Mouse (Mus musculus) limb, embryonic 11.5 days (tissue): ENCODE results near the gene Kat2b. TPM values are rescaled to one million over a fixed set of nuclear protein-coding genes. Genes with fewer than 3 reads are reported as not detected.
"Not testable (repeated sequence)": the region's sequence is repeated elsewhere in the genome, so short reads cannot be mapped to it uniquely, and the experiment has no call there.

Experiments
- ATAC-seq: fragments of 200-750 bp; cut with Nextera tagmentation; 2 replicates; pipeline ENCODE4 v1.8.0; 2017; ENCODE audit warnings: low read depth; ENCODE audit not compliant: insufficient number of reproducible peaks, low FRiP score, low TSS enrichment
- DNase-seq: peaks from one replicate; pipeline ENCODE4 v3.0.0-alpha.2; 2015; ENCODE audit warnings: low spot score
- H3K27ac ChIP-seq: fragments of 300-500 bp; sonication (generic); replicated peaks from 2 replicates; pipeline ENCODE4 v1.5.1; 2014; ENCODE audit warnings: low read depth, mild to moderate bottlenecking, low read length
- H3K27me3 ChIP-seq: fragments of 300-500 bp; sonication (generic); 2 replicates; pipeline ENCODE4 v1.6.1; 2014; ENCODE audit warnings: mild to moderate bottlenecking, low read length, mixed read lengths; ENCODE audit not compliant: control insufficient read depth, insufficient read depth
- H3K36me3 ChIP-seq: fragments of 300-500 bp; sonication (generic); 2 replicates; pipeline ENCODE4 v1.6.1; 2014; ENCODE audit warnings: mild to moderate bottlenecking, low read length, moderate library complexity, mixed read lengths; ENCODE audit not compliant: control insufficient read depth, insufficient read depth
- H3K4me1 ChIP-seq: fragments of 300-500 bp; sonication (generic); 2 replicates; pipeline ENCODE4 v1.6.1; 2014; ENCODE audit warnings: low read length, mixed read lengths; ENCODE audit not compliant: control insufficient read depth, insufficient read depth
- H3K4me2 ChIP-seq: fragments of 300-500 bp; sonication (generic); 2 replicates; pipeline ENCODE4 v1.6.1; 2014; ENCODE audit warnings: low read depth, mild to moderate bottlenecking, moderate library complexity; ENCODE audit not compliant: severe bottlenecking
- H3K4me3 ChIP-seq: fragments of 300-500 bp; sonication (generic); 2 replicates; pipeline ENCODE4 v1.5.1; 2014; ENCODE audit warnings: low read depth, low read length
- H3K9ac ChIP-seq: fragments of 300-500 bp; sonication (generic); 2 replicates; pipeline ENCODE4 v1.6.1; 2014; ENCODE audit warnings: mild to moderate bottlenecking, low read length
- H3K9me3 ChIP-seq: fragments of 300-500 bp; sonication (generic); 2 replicates; pipeline ENCODE4 v1.6.1; 2016; ENCODE audit warnings: low read length; ENCODE audit not compliant: control insufficient read depth
- WGBS: fragments of 180-500 bp; shearing (Covaris S2); extraction: QIAGEN DNeasy Blood & Tissue Kit; methylation state at CpG from one replicate; pipeline ENCODE4 v1.1.7; 2014; 5-methylcytosine and 5-hydroxymethylcytosine counted together
- polyA plus RNA-seq: library from polyadenylated mRNA; unstranded; fragments of >200 nt; fragmentation: Nextera tagmentation; extraction: Ambion mirVana; gene quantifications from 2 replicates; pipeline ENCODE4 v1.2.1, GENCODE M21; 2014

Gene Kat2b
- polyA plus RNA-seq, 1 experiment from 2014 or later, result 2.9 TPM

DNA sequence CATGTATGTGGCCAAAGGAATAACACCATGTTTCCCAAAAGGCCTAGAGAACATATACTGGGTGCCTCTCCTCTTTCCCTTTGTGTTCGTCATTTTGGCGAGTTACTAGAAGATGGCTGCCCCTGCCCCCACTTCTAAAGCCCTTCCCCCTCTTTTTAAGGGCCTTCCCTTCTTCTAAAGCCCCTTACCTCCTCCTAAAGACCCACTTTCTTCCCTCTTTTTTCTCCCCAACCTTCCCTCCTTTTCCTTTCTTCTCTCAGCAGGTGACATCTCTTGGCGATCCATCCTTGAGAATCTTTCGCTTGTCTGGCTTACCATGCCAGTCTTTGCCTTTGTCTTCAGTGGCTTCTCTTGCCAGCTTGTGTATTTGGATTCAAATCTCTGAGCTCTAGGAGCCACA lies 31.9 kb downstream of the Kat2b start:
- H3K36me3 ChIP-seq, result no peaks in the 10 kb centered on the region
- 90% methylated on average over 4 of the region's 4 CpGs for WGBS
- H3K4me1 ChIP-seq, result no peaks in the 10 kb centered on the region

DNA sequence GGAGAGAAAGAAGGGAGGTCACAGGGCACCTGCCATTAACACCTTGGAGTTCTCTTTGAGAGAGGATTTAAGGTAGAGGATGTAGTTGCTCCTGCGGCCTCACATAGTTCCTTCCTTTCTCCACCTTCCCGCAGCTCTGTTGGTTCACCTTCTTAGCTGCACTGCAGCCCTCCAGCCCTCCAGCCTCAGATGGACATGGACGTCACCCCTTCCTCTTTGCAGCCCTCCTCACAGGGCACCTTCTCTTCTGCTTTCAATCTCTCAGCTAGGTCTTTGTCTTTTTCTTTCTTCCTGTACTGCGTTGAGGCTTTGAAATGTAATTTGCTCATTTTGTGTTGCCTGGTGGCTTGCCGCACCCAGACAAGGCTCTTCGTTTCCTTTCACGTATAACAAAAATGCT lies 36.6 kb downstream of the Kat2b start:
- WGBS, result no CpG with 5 or more reads among the region's 7 CpGs
- not testable (repeated sequence) for H3K9ac ChIP-seq, ATAC-seq, H3K4me1 ChIP-seq, H3K27me3 ChIP-seq, H3K4me2 ChIP-seq, H3K27ac ChIP-seq, H3K4me3 ChIP-seq, H3K9me3 ChIP-seq, DNase-seq, H3K36me3 ChIP-seq

More for the DNA sequence above, 31.9 kb downstream of the Kat2b start:
- Histone ChIP-seq H3K9me3 (no peaks in the 10 kb centered on the region), H3K9ac (no peak overlapping the region), H3K27ac (no peak overlapping the region), H3K4me3 (no peak overlapping the region), H3K4me2 (no peak overlapping the region), H3K27me3 (no peaks in the 10 kb centered on the region)
- ATAC-seq, result no peak
- DNase-seq, result no peak

DNA sequence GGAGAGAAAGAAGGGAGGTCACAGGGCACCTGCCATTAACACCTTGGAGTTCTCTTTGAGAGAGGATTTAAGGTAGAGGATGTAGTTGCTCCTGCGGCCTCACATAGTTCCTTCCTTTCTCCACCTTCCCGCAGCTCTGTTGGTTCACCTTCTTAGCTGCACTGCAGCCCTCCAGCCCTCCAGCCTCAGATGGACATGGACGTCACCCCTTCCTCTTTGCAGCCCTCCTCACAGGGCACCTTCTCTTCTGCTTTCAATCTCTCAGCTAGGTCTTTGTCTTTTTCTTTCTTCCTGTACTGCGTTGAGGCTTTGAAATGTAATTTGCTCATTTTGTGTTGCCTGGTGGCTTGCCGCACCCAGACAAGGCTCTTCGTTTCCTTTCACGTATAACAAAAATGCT lies 39.4 kb downstream of the Kat2b start:
- not testable (repeated sequence) for H3K4me3 ChIP-seq, H3K27me3 ChIP-seq, ATAC-seq, H3K4me2 ChIP-seq, H3K4me1 ChIP-seq, H3K9ac ChIP-seq, H3K9me3 ChIP-seq, H3K36me3 ChIP-seq, DNase-seq, H3K27ac ChIP-seq
- no CpG with 5 or more reads among the region's 7 CpGs for WGBS

DNA sequence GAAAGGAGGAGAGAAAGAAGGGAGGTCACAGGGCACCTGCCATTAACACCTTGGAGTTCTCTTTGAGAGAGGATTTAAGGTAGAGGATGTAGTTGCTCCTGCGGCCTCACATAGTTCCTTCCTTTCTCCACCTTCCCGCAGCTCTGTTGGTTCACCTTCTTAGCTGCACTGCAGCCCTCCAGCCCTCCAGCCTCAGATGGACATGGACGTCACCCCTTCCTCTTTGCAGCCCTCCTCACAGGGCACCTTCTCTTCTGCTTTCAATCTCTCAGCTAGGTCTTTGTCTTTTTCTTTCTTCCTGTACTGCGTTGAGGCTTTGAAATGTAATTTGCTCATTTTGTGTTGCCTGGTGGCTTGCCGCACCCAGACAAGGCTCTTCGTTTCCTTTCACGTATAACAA lies 42.3 kb downstream of the Kat2b start:
- no CpG with 5 or more reads among the region's 7 CpGs for WGBS
- not testable (repeated sequence) for H3K9me3 ChIP-seq, H3K27ac ChIP-seq, H3K4me2 ChIP-seq, H3K27me3 ChIP-seq, ATAC-seq, H3K36me3 ChIP-seq, H3K9ac ChIP-seq, DNase-seq, H3K4me1 ChIP-seq, H3K4me3 ChIP-seq

DNA sequence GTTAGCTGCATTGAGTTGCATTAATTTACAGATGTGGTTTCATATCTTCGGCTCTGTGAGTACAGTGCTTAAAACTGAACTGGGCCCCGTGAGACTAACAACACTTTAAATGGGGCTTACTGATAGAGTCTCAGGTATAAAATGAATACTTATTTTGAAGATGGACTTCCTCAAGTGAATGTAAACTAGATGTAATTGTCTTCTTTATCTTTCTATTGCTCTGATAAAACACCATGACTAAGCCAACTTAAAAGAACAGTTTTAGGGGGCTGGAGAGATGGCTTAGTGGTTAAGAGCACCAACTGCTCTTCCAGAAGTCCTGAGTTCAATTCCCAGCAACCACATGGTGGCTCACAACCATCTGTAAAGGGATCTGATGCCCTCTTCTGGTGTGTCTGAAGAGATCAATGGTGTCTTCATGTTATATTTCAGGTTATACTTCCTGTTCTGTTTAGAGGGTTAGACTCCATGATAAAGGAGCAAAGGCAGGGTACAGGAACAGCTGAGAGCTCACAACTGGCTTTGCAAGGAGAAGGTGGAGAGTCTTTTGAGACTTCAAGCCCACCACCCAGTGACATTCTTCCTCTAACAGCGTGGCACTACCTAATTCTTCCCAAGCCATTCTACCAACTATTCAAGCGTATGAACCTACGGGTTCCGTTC lies 50.8 kb downstream of the Kat2b start:
- no peak overlapping the region for H3K9ac ChIP-seq
- no peak overlapping the region for H3K27ac ChIP-seq
- H3K4me3 ChIP-seq, result no peak overlapping the region
- WGBS, result 95% methylated on average over 6 of the region's 6 CpGs
- no peaks in the 10 kb centered on the region for H3K4me1 ChIP-seq
- no peak overlapping the region for H3K4me2 ChIP-seq
- H3K9me3 ChIP-seq, result no peaks in the 10 kb centered on the region
- H3K36me3 ChIP-seq, result no peaks in the 10 kb centered on the region
- H3K27me3 ChIP-seq, result no peaks in the 10 kb centered on the region
- DNase-seq (no peak), ATAC-seq (no peak)

DNA sequence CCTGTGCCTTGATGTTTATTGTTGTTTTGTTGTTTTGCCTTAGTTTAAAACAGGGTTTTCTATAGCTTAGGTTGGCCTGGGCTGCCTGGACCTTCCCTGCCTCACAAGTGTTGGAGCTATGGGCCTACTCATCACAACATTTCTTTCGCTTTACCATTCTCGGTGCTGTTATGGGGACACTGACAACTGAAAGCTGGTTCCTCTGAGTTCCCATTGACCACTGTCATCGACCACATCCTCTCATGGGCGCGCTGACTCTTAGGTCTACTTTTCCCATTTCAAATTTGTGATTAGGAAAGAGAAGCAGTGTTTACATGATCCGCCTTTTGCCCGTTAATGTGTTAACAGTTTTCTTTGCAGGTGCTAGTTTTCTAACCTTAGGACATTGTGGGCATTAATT lies 51.7 kb downstream of the Kat2b start:
- Histone ChIP-seq H3K9me3 (no peaks in the 10 kb centered on the region), H3K27ac (no peak overlapping the region), H3K36me3 (no peaks in the 10 kb centered on the region), H3K9ac (no peak overlapping the region), H3K4me1 (no peaks in the 10 kb centered on the region), H3K4me2 (no peak overlapping the region), H3K27me3 (no peaks in the 10 kb centered on the region), H3K4me3 (no peak overlapping the region)
- no peak for ATAC-seq
- no peak for DNase-seq
- 93% methylated on average over 7 of the region's 7 CpGs for WGBS

DNA sequence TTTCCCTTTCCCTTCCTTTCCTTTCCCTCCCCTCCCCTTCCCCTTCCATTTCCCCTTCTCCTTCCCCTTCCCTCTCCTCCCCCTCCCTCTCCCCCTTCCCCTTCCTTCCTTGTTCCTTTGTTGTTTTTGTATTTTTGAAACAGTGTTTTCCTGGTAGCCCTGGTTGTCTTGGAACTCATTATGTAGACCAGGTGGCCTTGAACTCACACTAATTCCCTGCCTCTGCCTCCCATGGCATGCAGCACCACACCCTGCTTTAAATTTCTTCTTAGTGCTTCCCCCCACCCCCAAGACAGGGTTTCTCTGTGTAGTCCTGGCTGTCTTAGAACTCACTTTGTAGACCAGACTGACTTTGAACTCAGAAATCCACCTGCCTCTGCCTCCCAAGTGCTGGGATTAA lies 52.7 kb downstream of the Kat2b start:
- DNase-seq (no peak), ATAC-seq (no peak)
- Histone ChIP-seq H3K9ac (no peak overlapping the region), H3K27me3 (no peaks in the 10 kb centered on the region), H3K4me3 (no peak overlapping the region), H3K36me3 (no peaks in the 10 kb centered on the region), H3K4me2 (no peak overlapping the region), H3K27ac (no peak overlapping the region), H3K4me1 (no peaks in the 10 kb centered on the region), H3K9me3 (no peaks in the 10 kb centered on the region)

DNA sequence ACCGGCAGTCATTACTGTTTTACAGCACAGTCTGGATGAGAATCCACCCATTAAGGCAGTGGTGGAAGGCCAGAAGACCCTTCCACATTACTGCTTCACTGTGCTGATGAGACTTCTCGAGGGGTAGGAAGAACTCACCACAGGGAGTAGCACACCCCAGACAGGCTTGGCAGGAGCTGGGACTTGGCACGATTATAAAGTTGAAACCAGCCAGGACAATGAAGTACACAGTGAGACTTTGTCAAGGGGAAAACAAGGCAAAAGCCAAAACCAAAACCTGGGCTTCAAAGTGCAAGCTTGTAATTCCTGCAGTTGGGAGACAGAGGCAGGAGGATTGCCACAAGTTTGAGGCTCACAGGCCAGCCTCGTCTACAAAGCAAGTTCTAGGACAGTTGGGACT lies 54.0 kb downstream of the Kat2b start:
- DNase-seq, result no peak
- H3K9ac ChIP-seq, result no peak overlapping the region
- H3K4me1 ChIP-seq, result no peaks in the 10 kb centered on the region
- H3K36me3 ChIP-seq, result no peaks in the 10 kb centered on the region
- ATAC-seq, result no peak
- H3K4me3 ChIP-seq, result no peak overlapping the region
- H3K9me3 ChIP-seq, result no peaks in the 10 kb centered on the region
- no peak overlapping the region for H3K4me2 ChIP-seq
- WGBS, result 75% methylated on average over 4 of the region's 4 CpGs
- H3K27ac ChIP-seq, result no peak overlapping the region
- no peaks in the 10 kb centered on the region for H3K27me3 ChIP-seq

DNA sequence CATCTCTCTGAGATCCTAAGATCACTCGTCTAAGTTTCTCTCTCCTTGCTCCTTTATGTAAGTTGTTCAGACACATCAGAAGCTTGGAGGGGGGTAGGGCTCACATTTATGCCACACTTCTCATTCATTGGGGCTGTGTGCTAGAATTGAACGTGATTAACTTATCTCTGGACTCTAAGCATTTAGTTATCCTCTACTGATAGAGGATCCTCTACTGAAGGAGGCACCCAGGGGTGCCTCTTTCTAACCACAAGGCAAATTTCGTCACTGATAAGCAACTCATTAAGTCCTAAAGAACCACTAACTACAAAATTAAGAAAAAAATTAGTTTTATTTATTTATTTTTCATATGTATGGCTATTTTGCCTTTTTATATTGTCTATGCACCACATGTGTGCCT lies 55.5 kb downstream of the Kat2b start:
- H3K27ac ChIP-seq, result no peak overlapping the region
- WGBS, result 77% methylated on average over 3 of the region's 3 CpGs

More for the DNA sequence above, 55.5 kb downstream of the Kat2b start:
- DNase-seq, result no peak
- H3K4me2 ChIP-seq, result no peak overlapping the region
- H3K27me3 ChIP-seq, result no peaks in the 10 kb centered on the region
- H3K9ac ChIP-seq, result no peak overlapping the region
- H3K4me1 ChIP-seq, result no peaks in the 10 kb centered on the region
- no peaks in the 10 kb centered on the region for H3K36me3 ChIP-seq
- no peak overlapping the region for H3K4me3 ChIP-seq
- no peak for ATAC-seq
- H3K9me3 ChIP-seq, result no peaks in the 10 kb centered on the region
